In the genomic region with DNA sequence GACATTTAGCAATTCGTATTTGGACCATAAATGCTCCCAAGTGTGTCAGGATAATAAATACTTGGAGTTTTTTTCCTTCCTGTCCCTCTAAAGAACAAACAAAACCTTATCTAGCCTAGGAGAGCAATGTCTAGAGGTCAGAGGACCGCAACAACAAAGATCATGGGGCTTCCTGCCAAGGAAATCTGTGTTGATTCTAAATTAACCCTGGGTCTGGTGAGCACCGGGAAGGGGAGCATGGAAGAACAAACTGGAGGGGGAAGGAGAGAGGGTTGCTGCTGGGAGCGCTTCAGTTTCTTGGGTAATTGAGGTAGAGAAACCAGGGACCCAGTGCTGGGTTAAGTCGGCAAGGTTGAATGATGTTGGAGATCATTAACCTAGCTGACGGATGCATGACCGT, we compare ENCODE assay signal across 9 mouse cellular contexts. TPM values are rescaled to one million over a fixed set of nuclear protein-coding genes. Genes with fewer than 3 reads are reported as not detected.
DNase-seq lines count a peak whose midpoint lies in the region; ATAC-seq and TF ChIP-seq lines count a peak whose summit lies in the region.
"Had no signal": no experiment of that assay in that cellular context is flagged by ENCODE, and none has a peak within 500 bp of the region (broad histone marks: within the 10 kb centered on the region; RNA-seq: fewer than 3 reads in every experiment).

No protein-coding gene starts in this region.

- no peak overlapping the region for H3K9ac ChIP-seq in forebrain, embryonic 12.5 days
- H3K9ac ChIP-seq in lung, postnatal 0 days (replicated peaks; ENCODE audit: low read depth): no peak overlapping the region

- peak; percentile 7; the same call in 1 of the 2 replicates for ATAC-seq in forebrain, embryonic 12.5 days (ENCODE audit: low FRiP score)
- ATAC-seq in lung, postnatal 0 days: peak; percentile 32; the same call in 1 of the 2 replicates

- peak; percentile 30 to 31 for DNase-seq in cerebellum, postnatal 14 days
- no peak for DNase-seq in cerebellum, postnatal 36 days
- DNase-seq in kidney, adult 8-10 months: peak; percentile 62 to 73
- no peak for DNase-seq in lung, postnatal 0 days (ENCODE audit: low spot score)
- no peak for DNase-seq in spleen, postnatal 36 days (ENCODE audit: low spot score in 2 of 2)
- DNase-seq in urinary bladder, postnatal 4 days (ENCODE audit: low spot score in 2 of 2): no peak
- DNase-seq in adrenal gland, postnatal 14 days: no peak

- H3K27me3 ChIP-seq in forebrain, embryonic 12.5 days: peaks cover 33% of the 10 kb centered on the region
- no peaks in the 10 kb centered on the region for H3K27me3 ChIP-seq in lung, postnatal 0 days (replicated peaks; ENCODE audit: insufficient read depth, low read length)

- TF ChIP-seq CTCF in lung, postnatal 0 days (IDR thresholded peaks at IDR 0.05): no peak

- H3K4me3 ChIP-seq in forebrain, embryonic 12.5 days (replicated peaks): peak overlapping the region; percentile 78
- peak overlapping the region; percentile 60 for H3K4me3 ChIP-seq in lung, postnatal 0 days (ENCODE audit: low read depth, low read length)

- H3K36me3 ChIP-seq in forebrain, embryonic 12.5 days (replicated peaks): no peaks in the 10 kb centered on the region
- no peaks in the 10 kb centered on the region for H3K36me3 ChIP-seq in lung, postnatal 0 days (ENCODE audit: insufficient read depth, low read length)

- no peaks in the 10 kb centered on the region for H3K9me3 ChIP-seq in forebrain, embryonic 12.5 days
- H3K9me3 ChIP-seq in lung, postnatal 0 days (ENCODE audit: low read length): no peaks in the 10 kb centered on the region

- no peak for TF ChIP-seq EP300 in lung, postnatal 0 days (IDR thresholded peaks at IDR 0.05)

- peaks cover 19% of the 10 kb centered on the region for H3K4me1 ChIP-seq in forebrain, embryonic 12.5 days
- no peaks in the 10 kb centered on the region for H3K4me1 ChIP-seq in lung, postnatal 0 days (ENCODE audit: insufficient read depth, low read depth, low read length)

- peak overlapping the region; percentile 99 for H3K4me2 ChIP-seq in forebrain, embryonic 12.5 days
- peak overlapping the region; percentile 99 for H3K4me2 ChIP-seq in lung, postnatal 0 days (replicated peaks; ENCODE audit: low read depth, low read length)

- 19% methylated on average over 7 of the region's 7 CpGs for WGBS in forebrain, embryonic 12.5 days
- WGBS in lung, postnatal 0 days: 11% methylated on average over 7 of the region's 7 CpGs

- no peak overlapping the region for H3K27ac ChIP-seq in forebrain, embryonic 12.5 days
- H3K27ac ChIP-seq in lung, postnatal 0 days (ENCODE audit: low read length): no peak overlapping the region

RNA-seq across cellular contexts. Expression of a gene that starts 0.5 kb away (rescaled TPM):
- 5.1 and 5.4 TPM in 2 replicates for polyA plus RNA-seq in forebrain, embryonic 12.5 days (2016; fragmentation: Nextera tagmentation; extraction: Ambion mirVana)
- polyA plus RNA-seq in lung, postnatal 0 days (2015; fragmentation: Nextera tagmentation; extraction: Ambion mirVana): 2.2 and 2.7 TPM in 2 replicates
- total RNA-seq in adrenal gland, postnatal 14 days (2021): 1.8 and 5.2 TPM in 2 replicates

RNA-seq across cellular contexts. Expression of a gene that starts 27.0 kb away (rescaled TPM):
- not detected in 2 replicates for polyA plus RNA-seq in forebrain, embryonic 12.5 days (2016; fragmentation: Nextera tagmentation; extraction: Ambion mirVana)
- polyA plus RNA-seq in lung, postnatal 0 days (2015; fragmentation: Nextera tagmentation; extraction: Ambion mirVana): not detected in 2 replicates
- not detected in 2 replicates for total RNA-seq in adrenal gland, postnatal 14 days (2021)
- total RNA-seq: hematopoietic stem cell, adult 5-6 weeks had no signal

RNA-seq across cellular contexts. Expression of a gene that starts 31.2 kb away (rescaled TPM):
- 69.2 and 69.8 TPM in 2 replicates for polyA plus RNA-seq in forebrain, embryonic 12.5 days (2016; fragmentation: Nextera tagmentation; extraction: Ambion mirVana)
- polyA plus RNA-seq in lung, postnatal 0 days (2015; fragmentation: Nextera tagmentation; extraction: Ambion mirVana): 12.5 and 12.9 TPM in 2 replicates
- total RNA-seq in adrenal gland, postnatal 14 days (2021): 9.0 and 10.6 TPM in 2 replicates

Comparison
In these comparisons a context has a peak if more than half of its experiments do, and no peak if none do; other contexts are left out.
1. DNase-seq: peak in cerebellum, postnatal 14 days (2 of 2) and kidney, adult 8-10 months (2 of 2); none in cerebellum, postnatal 36 days (0 of 2), lung, postnatal 0 days (single experiment), spleen, postnatal 36 days (0 of 2), urinary bladder, postnatal 4 days (0 of 2) and adrenal gland, postnatal 14 days (single experiment).